Mouse (Mus musculus): ENCODE data around the gene Morn1. TPM values are rescaled to one million over a fixed set of nuclear protein-coding genes. Genes with fewer than 3 reads are reported as not detected.

Morn1 gene
- 1 to 10 TPM; 3.9 to 4.4 TPM for total RNA-seq (2021)
- long read RNA-seq, experiment 1, partial matches to known transcripts: 1 of 4 reads
- long read RNA-seq, experiment 1, other reads (novel, unspliced or antisense): 3 of 4 reads
- long read RNA-seq, experiment 2, partial matches to known transcripts: 0 of 3 reads
- long read RNA-seq, experiment 2, other reads (novel, unspliced or antisense): 2 of 3 reads

DNA sequence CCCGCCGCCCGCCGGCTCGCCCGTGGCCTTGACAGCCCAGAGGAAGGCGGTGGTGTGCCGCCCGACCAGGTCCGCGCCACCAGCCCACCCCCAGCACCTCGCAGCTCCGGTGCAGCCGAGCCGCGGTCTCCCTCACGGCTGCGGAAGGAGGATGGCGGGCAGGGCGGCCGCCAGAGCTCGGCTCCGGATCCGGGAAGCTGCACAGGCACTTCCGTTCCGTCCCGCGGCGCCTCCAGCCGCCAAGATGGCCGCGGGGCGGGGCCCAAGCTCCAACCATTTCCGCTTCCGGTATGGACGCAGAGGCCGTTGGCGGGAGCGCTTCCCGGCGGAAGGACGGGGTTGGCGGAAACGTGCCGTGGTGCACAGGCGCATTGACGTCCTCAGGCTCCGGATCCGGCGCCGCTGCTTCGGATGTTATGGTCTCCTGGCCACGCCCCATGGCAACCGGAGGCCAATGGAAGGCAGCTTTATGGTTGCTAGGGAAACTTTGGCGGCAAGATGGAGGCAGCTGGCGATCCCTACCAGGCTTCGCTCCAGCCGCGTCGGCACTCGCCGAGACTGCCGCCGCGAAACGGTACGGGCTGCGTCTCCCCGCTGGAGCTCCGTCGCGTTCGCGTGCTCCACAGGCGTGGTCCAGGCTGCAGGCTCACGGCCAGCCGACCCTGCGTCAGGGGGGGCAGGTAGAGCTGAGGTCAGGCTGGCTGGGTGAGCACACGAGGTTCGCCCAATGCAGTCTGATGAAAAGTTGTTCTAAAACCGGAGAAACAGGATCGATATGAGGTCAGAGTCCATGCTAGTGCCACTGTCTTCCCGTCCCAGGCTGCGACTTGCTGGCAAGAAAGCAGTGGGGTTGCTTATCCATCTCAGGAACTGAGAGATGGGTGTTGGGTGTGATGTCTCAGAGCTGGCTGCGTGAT is at the start of gene Morn1, which contains the start of gene Rer1:
Gene Morn1 (plus strand): TSS at position 470 of the 917 bp plus-strand sequence.
Gene Rer1 (minus strand): TSS at position 275 of the 917 bp plus-strand sequence.
- peak; percentile 98 to 100 for DNase-seq (ENCODE audit: low spot score in 2 of 2)

DNA sequence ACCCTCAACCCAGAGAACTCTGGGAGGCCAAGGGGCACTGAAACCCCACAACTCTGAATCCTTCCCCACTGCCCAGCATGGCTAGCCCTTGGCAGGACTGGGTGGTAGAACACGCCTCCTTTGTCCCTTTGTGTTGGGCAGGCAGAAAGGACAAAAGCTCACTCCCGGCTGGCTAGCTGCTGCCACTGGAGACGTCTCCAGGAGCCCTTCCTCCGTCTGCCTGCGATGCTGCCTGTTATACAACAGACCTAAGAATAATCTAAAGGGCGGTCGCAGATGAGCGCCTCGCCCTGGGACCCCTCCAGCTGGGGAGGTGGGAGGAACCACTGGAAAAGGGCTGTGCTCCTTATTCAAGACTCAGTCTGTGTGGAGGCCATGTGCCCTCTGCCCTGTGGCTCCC is 46.2 kb upstream of the Morn1 start:
- DNase-seq (ENCODE audit: low spot score in 2 of 2): no peak

DNA sequence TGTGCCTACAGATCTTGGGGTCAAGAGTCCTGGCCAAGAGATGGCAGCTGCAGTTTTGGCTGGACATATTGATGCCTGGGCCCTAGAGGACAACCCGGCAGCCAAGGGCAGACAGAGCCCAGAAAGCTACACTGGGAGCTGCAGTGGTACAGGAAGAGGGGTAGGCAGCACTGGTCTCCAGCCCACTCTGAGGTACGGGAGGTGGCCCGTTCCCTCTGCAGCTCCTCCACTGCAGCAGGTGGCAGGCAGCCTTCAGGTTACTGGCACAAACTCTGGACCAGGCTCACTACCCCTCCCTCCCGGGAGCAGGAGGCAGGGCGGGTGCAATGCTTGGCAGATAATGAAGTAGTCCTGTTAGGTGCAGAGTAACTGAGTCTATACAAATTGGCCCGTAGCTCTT is 45.7 kb upstream of the Morn1 start:
- no peak for DNase-seq (ENCODE audit: low spot score in 2 of 2)

DNA sequence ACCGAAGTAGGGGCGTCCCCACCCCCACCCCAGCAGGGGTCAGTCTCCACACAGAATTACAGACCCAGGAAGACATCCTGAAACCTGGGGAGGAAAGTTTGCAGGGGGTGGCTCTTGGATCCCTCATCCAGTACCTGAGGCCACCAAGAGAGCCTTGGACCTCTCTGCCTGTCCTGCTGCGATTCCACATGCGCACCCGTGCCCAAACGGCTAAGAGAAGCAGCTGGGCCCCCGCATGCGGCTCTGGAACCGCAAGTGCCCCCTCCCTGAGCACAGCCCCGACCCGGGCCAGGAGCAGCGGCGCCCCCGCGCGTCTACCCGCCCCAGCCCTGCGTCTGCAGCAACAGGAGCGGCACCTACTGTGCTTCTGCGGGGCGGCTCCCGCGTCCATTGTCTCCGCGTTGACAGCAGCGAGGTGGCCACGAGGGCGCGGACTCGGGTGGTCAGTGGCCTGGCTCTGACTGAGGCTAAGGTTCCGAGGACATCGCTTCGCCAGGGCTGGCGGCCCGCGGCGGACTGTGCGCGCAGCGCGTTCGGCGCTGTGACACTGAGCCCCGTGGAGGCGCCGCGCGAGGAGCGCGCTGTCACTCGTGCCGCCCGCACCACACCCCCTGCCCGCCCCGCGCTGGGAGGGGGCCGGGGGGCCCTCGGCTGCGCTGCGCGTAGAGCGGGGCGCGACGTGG is 43.6 kb upstream of the Morn1 start:
- DNase-seq (ENCODE audit: low spot score in 2 of 2): no peak

DNA sequence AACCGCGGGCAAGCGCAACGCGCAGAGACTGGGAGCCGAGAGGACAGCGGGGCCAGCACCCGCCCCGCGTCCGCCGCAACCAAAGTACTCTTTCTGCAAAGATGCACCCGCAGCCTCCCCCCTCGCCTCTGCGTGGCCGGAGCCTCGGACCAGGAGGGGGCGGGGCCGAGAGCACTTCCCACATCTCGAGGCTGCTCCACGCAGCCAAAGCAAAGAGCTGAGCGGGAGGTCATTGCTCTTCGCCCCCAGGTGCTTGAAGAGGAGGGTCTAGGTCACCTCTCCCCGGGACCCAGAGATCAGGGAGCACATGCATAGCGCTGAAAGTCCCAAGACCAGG is 43.1 kb upstream of the Morn1 start:
- DNase-seq (ENCODE audit: low spot score in 2 of 2): no peak

DNA sequence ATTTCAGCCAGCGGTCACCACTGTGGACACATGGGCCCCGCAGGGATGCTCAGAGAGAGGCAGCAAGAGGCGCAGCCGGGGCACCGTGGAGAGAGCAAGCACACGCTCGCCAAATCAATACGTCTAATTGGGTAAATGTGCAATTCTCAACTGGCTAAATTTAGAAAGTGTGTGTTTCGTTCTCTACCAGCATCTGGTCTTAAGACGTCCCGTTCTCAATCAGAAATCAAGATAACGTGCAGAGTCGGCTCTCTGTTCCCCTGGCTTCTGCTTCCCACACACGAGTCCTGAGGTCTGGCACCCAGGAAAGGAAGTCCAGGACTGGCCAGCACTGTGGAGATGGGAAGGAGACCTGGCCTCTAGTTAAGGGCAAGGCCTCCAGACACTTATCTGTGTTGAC is 39.7 kb upstream of the Morn1 start:
- DNase-seq (ENCODE audit: low spot score in 2 of 2): no peak

DNA sequence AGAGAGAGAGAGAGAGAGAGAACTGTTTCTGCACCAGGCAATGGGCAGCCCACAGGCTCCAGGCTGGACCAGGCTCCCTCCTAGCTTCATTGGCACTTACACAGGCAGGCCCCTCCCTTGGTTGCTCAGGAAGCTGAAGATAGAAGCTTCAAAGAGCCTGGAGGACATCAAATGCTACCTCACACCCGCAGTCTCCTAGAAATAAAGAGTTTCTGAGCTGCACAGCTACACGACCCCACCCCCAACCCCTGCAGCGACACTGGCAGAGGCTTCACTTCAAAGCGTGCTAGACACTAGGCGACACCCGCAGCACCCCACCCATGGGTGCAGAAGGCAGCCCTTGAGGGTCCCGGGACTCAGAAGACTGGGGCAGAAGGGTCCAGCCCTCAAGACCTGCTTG is 36.3 kb upstream of the Morn1 start:
- no peak for DNase-seq (ENCODE audit: low spot score in 2 of 2)

DNA sequence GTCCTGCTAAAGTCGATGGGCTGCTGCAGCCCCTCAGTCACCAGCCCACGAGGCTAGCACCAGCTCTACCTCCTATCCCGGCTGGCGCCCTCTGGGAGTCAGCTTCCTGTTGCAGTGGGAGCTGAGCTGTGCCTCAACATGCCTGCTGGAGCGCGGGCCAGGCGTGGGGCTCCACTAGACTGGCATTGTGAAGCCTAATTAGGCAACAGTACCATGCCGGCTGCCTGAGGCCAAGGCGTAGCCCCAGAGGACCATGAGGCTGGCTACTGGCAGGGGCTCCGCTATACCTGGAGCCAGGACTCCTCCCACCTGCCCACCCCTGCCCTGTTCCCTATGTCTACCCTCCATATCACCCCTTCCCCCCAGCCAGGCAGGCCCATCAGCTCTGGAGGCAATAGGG is 29.7 kb upstream of the Morn1 start, which contains the start of gene Plch2:
Gene Plch2 (minus strand): TSS at position 61 of the 400 bp plus-strand sequence.
- no peak for DNase-seq (ENCODE audit: low spot score in 2 of 2)

DNA sequence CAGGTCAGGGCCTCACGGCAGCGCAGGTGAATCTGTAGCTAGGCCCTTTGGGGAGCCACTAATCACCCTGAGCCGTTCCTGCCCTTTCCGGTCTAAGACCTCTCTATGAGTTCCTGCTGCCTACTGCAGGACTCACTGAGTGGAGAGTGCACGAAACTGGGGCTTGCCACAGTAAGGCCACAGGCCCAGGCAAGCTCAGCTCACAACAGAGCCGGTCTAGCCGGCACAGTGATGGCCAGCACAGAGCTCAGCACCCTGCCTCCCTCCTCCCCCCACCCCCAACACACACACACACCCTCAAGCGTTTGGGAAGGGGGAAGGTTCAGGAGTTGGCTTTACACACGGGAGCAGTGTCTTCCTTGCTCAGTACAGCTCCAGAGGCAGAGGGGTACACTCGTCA is 28.1 kb upstream of the Morn1 start:
- no peak for DNase-seq (ENCODE audit: low spot score in 2 of 2)

DNA sequence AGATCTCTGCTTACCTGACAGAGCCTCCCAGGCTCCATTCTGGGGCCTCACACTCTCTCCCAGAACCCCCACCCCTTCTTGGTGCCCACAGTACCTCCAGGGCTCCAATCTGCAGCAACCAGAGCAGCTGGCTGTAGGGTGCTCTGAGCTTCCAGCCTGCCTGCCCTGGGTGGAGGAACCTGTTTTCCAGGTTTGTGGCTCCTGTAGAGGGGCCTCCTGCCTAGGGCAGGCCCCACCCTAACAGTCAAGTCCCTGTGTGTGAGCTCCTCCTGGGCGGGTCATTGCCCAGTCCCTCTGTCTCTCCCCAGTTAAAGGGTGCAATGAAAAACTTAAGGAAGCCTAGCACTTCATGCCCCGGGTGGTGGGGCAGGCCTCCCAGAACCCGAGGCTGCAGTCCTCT is 22.5 kb upstream of the Morn1 start:
- DNase-seq (ENCODE audit: low spot score in 2 of 2): no peak

DNA sequence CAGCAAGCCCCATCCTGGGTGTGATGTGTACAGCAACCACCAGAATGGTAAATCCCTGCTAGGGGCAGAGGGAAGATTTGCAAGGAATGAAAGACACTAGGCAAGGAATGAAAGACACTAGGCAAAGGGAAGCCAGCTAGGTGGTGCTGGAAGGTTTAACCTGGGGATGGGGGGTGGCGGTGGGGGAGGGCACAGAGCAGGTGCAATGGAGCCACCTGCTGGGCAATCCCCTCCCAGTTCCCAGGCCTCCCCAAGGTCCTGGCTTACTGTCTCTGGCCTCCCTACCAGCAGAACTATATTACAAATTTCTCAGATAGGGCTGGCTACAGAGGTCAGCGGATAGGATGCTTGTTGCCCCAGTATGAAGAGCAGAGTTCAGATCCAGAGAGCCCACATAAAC is 21.9 kb upstream of the Morn1 start:
- no peak for DNase-seq (ENCODE audit: low spot score in 2 of 2)

DNA sequence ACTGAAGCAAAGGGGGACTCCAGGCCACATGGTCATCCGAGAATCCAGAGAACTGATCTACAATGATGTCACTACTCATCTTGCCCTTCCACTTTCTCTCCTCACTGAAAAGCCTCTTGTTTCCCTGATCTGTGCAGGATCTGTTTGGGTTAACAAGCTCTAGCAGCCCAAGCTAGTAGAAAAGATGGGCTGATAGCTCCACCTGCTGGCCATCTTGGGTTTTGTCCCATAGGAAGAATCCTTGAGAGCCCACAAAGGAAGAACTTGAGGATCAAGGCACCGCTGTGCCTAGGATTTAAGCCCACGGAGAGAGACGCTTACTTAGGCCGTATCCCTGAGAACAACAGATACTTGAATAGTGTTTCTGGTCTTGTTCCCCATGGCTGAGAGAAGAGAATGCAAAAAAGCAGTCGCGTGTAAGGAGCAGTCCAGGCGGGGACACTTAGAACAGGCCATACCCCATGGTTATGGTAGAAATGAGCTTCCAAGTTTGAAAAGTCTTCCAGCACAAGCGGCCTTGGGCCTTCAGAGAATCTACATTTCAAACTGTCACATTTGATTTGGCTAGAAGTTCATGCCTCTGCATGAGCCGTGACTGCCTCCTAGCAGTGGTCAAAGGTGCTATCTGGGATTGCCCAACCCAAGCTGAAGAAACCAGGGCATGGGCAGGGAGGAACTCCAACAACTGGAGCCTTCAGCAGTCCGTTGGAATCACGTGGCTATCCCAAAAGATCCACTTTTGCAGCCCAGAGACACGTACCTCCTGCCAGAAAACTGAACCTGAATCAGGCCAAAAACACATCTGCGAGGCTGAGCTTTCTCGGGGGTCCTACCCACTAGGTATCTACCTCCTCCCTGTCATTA is 20.2 kb upstream of the Morn1 start:
- DNase-seq (ENCODE audit: low spot score in 2 of 2): peak; percentile 68 to 85

DNA sequence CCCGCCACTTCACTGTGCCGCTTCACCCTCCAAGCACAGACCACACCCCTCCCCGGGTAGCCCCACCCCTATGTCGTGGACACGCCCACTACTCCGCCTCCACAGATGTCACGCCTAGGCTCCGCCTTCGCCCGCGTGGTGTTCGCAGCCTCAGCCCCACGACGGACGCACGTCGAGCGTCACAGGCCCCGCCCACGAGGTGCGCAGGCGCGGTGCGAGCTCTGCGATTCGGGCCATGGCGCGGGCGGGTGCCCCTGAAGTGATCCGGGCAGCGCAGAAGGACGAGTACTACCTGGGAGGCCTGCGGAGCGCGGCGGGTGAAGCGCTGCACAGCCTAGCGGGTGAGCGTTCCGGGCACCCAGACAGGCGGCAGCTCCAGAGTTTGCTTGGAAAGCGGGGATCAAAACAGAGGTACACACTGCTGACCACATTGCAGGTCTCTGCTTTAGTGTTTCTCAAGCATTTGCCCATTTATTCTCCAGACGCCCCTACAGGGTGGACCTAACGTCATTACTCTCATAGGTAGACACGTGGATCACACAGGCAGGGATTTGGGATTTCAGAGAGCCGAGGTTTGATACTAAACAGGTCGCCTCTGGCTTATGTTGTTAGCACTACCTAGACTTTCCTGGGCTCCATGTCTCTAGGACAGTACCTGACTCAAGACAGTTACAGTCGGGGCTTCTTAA is 19.4 kb upstream of the Morn1 start, which contains the start of gene Pex10:
Gene Pex10 (plus strand): TSS at position 183 of the 689 bp plus-strand sequence.
- DNase-seq (ENCODE audit: low spot score in 2 of 2): peak; percentile 96 to 97

DNA sequence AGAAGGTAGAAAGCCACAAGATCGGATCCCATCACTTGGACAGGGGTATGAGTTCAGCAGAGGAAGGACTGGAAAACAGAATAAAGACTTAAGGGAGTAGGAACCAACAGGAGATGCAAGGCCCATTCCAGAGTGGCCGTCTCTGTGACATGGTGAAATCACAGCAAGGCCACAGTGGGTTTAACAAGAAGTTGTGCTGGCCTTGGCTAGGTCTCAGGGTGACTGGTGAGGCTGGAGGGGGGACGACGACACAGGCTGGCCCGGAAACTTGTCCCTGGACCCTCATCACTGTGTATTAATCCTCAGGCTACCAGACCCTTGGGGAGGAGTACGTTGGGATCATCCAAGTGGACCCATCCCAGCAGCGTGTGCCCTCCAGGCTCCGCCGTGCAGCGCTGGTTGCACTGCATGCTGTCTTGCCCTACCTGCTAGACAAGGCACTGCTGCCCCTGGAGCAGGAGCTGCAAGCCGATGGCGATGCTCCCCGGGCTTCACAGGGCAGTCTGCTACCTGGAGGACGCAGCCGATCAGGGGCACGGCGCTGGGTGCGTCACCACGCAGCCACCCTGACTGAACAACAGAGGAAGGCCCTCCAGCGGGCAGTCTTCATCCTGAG is 17.9 kb upstream of the Morn1 start:
- DNase-seq (ENCODE audit: low spot score in 2 of 2): no peak

DNA sequence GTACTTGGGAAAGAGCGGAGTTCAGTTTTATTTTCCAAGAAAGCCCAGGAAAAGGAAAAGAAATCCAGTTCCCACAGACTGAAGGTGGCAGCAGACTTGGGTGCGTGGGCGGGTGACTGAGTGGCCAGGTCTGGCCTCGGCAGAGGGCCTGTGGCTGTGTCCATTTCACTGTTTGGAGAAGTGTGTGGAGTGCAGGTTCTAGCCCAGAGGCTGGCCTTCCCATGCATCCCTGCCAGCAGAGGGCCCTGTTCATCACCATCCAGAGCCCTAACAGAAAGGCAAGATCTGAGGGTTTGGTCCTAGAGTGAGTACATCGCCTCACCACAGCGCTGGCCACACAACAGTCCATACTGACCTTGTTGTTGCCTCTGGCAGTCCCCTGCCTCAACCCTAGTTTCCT is 17.2 kb upstream of the Morn1 start:
- no peak for DNase-seq (ENCODE audit: low spot score in 2 of 2)

DNA sequence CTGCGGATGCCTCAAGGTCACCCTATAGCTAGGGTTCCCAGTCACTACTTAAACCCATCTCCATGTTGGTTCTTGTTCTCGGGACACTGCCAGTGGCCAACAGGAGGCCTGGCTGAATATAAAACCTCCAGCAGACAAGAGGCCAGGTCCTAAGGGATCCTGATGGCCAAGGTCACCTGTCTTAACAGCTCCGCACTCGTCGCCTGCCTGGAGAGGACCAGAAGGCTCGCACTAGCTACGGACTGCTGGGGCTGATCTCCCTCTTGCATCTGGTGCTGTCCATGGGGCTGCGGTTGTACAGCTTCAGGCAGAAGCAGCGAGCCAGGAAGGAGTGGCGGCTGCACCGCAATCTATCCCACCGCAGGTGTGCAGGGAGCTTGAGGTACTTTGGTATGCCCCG is 16.2 kb upstream of the Morn1 start:
- DNase-seq (ENCODE audit: low spot score in 2 of 2): no peak

DNA sequence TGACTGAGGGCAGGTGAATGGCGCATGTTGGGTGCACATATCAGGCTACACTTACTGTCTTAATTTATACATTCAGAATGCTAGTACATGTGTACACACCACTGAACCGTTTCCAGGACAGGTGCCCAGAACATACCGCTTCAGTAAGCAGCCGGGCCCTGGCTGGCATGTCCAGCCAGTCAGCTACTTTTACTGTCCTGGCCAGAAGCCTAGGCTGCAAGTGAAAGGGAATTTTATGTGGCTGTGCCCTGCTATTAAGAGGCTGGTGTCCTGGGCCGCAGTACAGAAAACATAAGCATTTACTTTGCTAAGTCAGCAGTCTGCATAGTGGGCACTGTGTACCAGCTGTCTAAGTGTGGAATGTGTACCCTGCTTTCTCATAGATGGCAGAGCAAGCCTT is 15.5 kb upstream of the Morn1 start:
- no peak for DNase-seq (ENCODE audit: low spot score in 2 of 2)

DNA sequence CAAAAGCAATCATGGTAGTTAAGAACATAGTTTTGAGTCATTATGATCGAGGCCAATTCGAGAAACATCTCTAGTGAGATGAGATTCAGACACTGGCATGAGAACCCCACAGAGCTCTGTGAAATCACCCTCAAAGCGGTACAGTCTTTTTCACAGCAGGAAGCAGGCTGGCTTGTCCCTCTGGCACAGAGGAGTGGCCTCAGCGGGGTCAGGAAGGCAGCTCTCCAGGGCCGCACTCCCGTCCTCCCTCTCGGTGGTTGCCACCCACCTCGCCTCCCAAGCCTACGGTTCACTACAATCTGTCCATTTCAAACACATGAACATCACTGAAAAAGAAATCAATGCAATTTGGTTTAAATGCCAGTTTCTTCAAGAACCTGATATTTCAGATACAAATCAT is 12.0 kb upstream of the Morn1 start:
- no peak for DNase-seq (ENCODE audit: low spot score in 2 of 2)

DNA sequence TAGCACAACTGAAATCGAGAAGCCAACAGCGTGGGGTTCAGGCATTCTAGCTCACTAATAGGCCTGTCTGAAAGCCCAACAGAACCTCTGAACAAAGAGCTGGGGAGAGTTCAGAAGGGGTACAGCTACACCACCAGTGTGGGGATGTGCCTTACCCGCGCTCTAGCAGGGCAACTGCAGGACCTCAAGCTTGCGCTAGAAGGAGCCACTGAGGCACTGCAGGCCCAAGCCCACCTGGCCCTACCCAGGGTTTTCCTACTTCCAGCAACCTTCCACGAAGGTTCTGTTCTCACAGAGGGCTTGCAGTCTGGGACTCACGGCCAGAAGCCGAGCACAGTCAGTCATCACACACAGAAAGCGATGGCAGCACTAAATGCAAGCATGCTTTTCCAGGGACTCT is 11.2 kb upstream of the Morn1 start:
- DNase-seq (ENCODE audit: low spot score in 2 of 2): no peak

DNA sequence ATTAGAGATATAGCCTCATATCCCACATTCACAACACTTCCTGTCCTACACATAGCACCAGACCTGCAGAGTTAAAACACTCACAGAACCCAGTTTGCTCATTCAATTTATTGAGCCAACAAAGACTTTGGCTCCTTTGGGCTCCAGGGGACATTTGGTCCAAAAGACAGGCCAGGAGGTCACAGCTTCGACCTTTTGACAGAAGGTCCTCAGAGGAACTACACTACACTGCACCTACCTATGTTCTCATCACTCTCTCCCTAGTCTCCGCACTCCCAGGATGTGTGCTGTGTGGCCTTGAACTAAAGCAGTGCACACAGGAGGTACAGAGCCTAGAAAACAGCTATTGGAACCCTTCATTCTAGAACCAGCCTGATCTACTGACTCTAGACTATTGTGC is 10.6 kb upstream of the Morn1 start:
- DNase-seq (ENCODE audit: low spot score in 2 of 2): no peak

All from gastrocnemius, postnatal 4 days (tissue).